18 mouse cellular contexts compared by ENCODE assay signal in the genomic region with DNA sequence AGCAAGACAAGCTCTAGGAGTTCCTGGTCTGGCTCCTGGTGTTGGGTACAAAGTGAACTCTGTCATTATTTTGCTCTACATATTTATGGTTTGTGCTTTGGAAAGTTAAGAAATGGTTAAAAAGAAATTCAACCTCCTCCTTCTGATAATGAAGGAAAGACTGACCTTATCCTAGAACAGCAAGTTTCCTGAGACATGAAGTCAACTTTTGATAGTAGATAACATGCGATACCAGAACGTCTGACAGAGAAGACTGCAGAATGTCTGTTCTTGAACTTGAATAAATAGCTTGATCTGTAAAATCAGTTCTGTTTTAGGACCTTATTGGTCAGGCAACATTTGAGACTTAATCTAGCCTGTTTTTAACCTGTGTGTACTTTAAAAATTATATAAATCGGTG. TPM values are rescaled to one million over a fixed set of nuclear protein-coding genes. Genes with fewer than 3 reads are reported as not detected.
"Had no signal": no experiment of that assay in that cellular context is flagged by ENCODE, and none has a peak within 500 bp of the region (broad histone marks: within the 10 kb centered on the region; RNA-seq: fewer than 3 reads in every experiment).

No protein-coding gene starts in this region.

- H3K27ac ChIP-seq: stomach, postnatal 0 days had no signal

- H3K4me2 ChIP-seq: midbrain, embryonic 11.5 days had no signal

- ATAC-seq: inflammation-experienced regulatory T-cells, adult 6 months; intestine, embryonic 16.5 days had no signal

- DNase-seq: kidney, adult 18-20 months; kidney, adult 9 months; kidney, postnatal 14 days; kidney, postnatal 4 days; lung, adult 2 months; lung, postnatal 14 days; lung, postnatal 4 days; midbrain, embryonic 14.5 days; right cerebral cortex, postnatal 14 days; right cerebral cortex, postnatal 4 days; thymus, adult 2 months; thymus, postnatal 14 days; thymus, postnatal 4 days had no signal

RNA-seq across cellular contexts. Expression of a gene that starts 21.5 kb away (rescaled TPM):
- total RNA-seq: megakaryocyte, adult 5-6 weeks had no signal
